Mouse (Mus musculus) brain, embryonic 14.5 days (tissue): Measurements from ENCODE around the gene Cdh13.

Source experiments
- CTCF ChIP-seq: fragments of 200-500 bp; IDR thresholded peaks from 2 replicates; pipeline ENCODE4 v1.5.1; 2012; ENCODE audit warnings: inconsistent platforms, mild to moderate bottlenecking, moderate library complexity, borderline replicate concordance; ENCODE audit not compliant: insufficient read depth, insufficient read length; ENCODE audit errors: extremely low read depth
- POLR2A ChIP-seq: fragments of 200-500 bp; IDR thresholded peaks from 2 replicates; pipeline ENCODE4 v1.6.1; 2012; ENCODE audit warnings: mild to moderate bottlenecking, inconsistent platforms, borderline replicate concordance; ENCODE audit not compliant: poor library complexity, insufficient read depth, insufficient read length, severe bottlenecking; ENCODE audit errors: extremely low read depth

GRCm38 (mm10) chr8:118323421-118323820, 39.9 kb downstream of the Cdh13 start:
- TF ChIP-seq CTCF (no peak), POLR2A (no peak)
